Mouse (Mus musculus): ENCODE measurements around the gene Rora.

Rora gene

DNA sequence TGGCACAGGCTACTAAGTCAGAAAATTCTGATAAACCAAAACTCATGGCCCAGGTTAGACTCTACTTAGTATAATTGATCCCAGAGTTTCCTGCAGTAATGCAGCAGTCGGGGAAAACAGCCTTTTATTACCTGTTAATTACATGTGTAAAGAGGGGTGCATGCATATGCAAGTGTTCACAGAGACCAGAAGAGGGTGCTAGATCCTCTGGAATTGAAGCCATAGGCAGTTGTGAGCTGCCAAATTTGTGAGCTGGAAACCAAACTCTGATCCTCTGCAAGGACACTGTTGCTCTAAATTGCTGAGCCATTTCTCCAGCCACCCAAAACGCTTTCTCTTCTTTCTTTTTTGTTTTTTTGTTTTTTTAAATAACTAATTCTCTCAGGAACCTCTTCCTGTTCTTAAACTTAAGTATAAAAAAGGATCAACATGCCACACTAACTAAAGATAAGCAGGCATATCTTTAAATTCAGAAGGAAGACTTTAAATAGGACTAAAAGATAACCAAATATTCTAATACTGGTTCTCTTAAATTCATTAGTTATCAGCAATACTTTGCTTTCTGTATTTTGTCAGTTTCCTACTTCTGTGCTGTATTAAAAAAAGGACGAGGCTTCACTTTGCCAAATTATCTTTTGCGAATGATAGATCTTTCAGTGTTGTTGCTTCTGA is 723.5 kb downstream of the Rora start:
- DNase-seq, result no peak

DNA sequence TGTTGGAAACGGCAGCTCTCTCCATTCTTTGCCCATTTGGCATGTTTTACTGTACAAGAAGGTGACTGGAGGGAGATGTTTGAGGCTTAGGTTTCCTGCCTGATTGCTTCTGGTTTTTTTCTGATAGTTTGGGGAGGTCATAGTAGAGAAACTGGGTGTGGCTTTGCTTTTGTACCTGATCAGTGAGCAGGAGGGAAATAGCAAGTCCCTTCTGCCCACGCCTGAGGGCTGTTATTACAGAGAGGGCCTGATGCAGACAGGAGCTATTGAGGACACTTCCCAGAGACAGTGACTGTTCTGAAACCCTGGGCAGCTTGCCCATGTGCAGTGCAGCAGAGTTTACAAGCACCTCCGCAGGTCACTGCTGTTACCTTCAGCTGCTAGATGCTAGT is 724.1 kb downstream of the Rora start:
- no peak for DNase-seq

DNA sequence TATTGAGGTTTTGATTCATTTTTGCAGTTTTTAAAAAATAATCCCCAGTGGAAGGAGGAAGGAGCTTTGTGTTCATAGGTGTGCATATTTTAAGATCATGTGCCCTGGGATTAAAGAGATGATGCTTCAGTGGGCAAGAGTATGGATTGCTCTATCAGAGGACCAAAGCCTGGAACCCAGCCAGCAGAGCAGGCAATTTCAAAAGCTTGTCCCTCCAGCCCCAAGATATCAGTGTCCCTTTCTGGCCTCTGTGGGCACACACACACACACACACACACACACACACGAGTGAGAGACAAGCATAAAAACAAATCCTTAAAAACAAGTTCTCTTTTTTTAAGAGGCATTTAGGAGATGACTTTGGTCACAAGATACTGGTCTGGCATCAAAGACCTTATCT is 727.0 kb downstream of the Rora start:
- DNase-seq, result no peak

DNA sequence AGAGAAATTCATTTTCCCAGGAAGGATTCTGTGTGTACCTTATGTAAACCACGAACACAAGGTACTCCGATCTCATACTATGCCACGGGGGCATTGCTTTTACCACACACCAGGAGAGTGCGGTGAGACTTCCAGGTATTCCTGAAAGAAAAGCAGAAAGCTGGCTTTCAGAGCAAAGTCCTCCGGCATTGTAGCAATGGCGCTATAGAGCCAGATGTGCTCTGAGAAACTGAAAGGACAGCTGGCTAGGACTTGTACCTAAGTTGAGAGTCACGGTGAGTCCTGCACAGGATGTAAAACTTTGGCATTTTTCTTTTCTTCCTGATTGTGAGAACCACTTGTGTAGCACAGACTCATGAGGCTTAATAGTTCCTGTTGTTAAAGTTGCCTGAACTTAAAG is 728.2 kb downstream of the Rora start:
- no peak for DNase-seq

DNA sequence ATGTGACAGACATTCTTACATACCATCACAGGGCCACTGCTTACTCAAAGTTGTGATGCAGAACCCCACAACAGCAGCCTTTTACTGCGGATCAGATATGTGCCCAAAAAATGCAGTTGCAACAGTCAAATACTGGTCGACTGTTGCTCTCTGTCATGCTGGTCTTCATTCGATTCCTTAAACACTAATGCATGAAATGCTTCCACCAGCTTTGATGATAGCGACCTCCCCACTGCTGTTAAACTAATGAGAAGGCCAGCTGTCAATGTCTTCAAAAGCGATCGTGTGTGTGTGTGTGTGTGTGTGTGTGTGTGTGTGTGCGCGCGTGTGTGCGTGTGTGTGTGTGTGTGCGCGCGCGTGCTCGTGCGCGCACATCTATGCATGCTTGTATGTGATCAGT is 730.9 kb downstream of the Rora start:
- DNase-seq, result no peak

DNA sequence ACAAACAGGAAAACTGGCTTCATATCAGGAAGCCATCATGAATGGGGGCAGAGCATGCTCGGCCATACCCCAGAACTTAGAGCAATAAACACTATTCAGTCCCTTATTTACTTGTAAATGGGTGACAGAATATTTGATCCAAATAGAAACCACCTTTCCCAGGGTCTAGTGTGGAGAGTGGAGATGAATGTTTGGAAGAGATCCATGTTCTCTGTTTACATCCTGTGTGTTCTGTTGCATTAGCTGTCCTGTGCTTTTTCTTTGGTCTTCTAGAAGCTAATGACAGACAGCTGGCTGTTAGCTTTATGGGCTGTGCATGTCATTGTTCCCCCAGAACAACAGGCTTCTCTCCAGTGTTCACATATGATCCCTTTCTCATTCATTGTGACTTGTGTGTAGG is 731.3 kb downstream of the Rora start:
- DNase-seq, result no peak

DNA sequence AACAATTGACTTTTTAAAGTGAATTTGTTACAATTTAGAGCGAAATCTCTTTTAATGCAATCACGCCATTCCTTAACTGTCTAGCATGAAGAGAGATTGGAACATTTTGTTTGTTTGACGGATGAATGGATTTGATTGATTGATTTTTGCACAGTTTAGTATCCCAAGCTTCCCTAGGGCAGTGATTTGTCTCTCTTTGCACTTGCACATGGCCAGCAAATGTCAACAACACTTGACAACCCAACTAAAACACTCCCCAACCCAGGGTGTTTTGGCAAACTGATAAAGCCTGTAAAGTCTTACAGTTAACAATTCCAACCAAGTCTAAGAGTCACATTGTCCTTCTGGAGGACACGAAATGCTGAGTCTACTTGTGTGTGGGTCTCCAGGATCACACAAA is 733.7 kb downstream of the Rora start:
- no peak for DNase-seq

DNA sequence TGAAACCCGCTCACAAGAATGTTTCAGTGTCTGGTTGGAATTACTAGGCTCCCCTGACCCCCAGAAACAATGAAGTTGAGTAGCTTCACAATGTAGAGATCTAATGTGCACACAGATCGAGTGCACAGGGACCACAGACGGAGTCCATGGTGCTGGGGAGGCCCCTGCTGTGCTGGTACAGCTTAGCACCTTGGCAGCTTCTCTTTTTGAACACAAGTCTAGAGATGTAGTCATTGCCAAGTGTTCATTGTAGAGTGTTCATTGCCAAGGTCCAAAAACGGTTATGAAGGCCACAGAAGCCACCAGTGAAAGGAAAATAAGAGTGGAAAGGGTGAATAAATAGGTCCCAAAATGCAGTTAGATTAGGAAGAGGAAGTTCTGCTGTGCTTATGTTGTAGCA is 737.0 kb downstream of the Rora start:
- no peak for DNase-seq

DNA sequence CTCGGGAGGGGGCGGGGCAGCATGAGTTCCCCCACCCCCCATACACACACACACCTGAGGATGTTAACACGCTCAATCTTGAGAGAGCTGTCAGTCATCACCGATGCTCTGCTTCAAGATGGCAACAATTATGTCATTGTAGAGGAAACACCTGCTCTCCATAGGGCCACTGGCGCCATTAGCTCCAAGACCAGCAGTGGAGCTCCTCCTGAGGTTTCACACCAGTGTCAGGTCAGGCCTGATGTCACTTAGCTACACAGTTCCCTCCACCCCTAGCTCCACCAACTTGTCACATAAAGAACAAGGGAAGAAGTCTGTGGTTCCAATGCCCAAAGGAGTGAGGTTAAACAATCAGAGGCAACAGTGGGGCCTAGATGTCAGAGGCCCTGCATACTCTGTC is 740.6 kb downstream of the Rora start:
- no peak for DNase-seq

DNA sequence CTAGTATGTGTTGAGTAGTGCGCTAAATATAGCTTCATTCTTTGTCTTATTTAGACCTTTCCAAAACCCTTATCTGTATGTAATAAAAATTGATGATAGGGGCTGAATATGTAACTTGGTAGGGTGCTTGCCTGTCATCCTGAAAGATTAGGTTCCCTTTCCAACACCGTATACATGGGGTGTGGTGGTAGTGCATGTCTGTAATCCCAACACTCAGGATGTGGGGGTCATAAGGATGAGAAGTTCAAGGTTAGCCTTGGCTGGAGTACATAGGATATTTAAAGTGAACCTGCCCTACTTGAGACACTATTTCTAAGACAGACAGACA is 743.8 kb downstream of the Rora start:
- no peak for DNase-seq

DNA sequence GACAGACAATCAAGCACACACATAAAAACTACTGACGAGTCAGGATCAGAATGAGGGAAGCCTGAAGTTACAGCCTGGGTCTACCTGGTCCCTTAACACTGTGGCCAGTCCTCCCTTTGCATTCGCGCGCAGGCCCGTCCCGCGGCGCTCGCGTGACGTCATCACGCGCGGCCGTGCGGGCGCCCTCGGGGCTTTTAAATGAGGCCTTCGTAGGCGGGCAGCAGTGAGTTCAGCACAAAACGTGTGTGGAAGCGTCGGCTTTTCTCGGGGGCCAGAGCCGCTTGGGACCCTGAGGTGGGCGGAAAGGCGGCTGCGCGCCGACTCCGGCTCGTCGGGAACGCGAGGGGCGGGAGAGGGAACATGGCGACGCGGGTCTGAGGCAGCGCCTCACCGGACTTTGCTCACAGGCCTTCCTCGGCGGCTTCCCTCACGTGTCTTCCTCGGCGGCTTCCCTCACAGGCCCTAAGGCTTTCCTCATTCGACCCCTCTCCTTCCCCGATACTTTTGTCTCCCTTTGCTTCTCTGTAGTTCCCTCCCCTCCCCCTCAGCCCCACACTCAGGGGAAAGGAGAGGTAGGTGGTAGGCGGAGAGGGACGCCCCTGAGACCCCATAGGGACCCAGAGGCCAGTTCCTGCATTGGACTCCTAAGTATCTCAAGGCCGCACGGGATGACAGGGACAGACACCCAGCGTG is 744.3 kb downstream of the Rora start, which contains the start of gene Ice2:
Gene Ice2, plus strand, starts transcription at position 147 of the 693 bp plus-strand sequence.
- DNase-seq, result peak; percentile 73

DNA sequence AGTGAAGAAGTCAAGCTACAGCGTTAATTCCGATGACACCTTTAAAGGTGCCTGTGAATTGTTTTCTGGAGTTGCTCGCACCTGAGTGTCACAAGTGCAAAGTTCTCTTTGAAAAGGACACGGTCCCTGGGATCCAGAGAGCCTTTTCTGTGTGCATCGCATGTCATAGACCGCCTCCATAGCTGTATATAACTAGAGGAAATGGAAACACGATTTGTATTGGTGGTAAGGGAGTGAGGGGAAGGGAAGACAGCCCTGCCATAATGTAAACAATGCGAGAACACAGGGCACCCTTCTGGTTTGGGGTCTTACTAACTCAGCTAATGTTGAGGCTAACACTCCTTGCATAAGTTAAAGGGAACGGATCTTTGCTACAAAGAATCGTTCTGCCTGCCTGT is 744.9 kb downstream of the Rora start:
- DNase-seq, result no peak

DNA sequence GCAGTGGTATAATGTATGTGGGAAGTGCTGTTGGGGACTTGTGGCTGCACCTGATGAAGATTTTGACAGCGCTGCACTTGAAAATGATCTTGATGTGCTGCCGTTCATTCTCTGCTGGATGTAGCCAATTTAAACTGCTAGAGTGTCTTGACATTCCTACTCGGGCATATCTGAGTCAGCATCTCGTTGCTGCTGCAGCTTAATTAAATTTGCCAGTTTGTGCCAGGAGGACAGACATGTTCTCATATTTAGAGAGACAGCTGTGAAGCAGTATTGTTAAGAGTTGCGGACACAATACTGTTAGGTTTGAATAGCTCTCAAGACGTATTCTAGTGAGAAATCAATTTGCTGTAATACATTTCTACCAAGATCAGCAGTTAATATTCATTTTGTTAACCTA is 751.1 kb downstream of the Rora start:
- DNase-seq, result no peak

DNA sequence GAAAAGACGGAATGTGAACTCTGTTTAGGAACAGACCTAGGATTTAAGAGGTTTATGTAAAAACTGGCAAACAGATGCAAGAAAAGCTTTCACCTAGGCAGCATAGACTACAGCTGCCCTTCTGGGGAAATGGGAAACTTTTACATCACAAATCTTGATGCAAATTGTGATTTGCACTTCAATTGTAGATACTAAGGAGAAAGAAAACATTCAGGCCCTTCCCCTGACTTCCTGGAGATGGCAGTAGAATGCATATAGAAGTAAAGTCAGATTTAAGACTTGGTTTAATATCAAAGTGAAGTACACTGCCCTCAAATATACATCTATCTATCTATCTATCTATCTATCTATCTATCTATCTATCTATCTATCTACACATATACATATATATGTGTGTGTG is 765.9 kb downstream of the Rora start:
- no peak for DNase-seq

DNA sequence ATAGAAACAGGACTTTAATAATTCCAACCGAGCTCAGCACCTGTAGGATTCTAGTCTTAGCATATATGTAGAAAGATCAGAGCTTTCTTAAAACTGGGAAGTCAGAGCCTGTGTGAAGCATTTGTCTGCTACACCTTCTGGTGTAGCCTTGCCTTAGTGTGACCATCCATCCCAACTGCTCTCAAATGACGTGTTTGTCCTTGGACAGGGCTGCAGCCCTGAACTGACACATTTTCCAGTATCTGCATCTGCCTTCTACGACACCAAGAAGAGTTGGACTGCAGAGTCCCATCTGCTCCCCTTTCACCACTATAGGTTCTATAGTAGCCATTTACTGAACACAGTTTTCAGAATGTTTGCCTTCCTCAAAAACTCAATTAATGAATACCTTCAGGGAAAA is 776.9 kb downstream of the Rora start:
- DNase-seq, result no peak

DNA sequence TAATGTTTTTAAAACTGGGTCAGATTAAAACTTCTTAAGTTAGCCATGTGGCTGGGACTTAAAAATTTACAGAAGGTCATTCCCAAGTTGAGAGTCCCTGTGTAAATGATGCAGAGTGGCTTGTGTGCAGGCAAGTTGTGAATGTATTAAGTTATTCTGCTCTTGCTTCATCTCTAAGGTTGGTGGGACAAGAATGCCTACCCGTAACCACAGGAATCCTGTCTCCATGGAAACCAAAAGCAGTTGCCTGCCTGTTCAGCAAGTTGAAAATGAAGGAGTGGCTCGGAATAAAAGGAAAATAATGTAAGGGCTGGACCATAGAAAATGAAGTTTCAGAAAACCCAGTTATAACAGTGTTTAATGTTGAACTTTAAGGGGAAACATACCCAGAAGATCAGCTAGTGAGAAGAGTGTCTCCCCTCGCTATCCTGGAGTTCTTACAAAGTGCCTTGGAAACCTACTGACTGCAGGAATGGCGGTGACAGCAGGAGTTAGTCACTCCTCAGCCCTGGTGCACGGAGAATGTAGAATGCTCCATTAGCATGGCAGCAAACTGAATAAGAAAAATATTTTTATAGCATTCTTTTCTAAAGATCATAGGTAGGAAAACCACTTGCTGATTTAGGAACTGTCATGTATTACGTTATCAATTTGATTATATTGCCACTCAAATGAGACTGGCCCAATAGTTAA is 778.4 kb downstream of the Rora start:
- peak; percentile 29 for DNase-seq

DNA sequence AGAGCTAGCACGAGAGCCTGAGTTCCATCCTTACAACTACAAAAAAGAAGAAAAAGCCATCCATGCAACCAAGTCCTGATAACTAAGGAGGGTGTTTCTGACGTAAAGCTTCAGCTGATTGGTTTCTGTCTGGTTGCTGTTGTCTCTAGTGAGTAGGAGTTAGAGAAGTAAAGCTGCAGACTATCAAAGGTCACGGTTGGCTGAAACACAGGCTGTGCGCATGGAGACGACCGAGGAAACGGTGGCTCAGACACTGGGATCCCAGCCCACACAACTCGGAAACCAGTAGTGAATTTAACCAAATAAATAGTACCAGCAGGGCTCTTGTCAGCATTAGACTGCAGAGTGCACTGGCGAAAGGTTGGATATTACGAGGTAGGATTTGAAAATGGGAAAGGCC is 781.6 kb downstream of the Rora start:
- DNase-seq, result no peak

DNA sequence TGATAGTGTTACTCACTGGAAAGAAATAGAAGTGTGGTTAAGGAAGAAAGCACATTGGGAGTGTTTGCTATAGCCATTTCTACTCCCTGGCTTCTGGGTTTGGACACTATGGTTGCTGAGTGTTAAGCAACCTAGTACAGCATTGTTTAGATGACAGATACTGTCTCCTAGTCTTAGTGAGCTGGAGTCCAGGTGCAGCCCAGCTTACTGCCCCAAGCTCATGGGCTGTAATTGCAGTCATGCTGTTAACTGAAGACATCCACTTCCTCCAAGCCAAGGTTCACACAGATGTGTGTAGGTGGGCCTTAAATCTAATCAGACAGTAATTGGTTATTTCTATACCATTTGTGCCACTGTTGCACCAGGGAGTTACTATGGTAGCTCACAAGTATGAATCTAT is 782.1 kb downstream of the Rora start:
- no peak for DNase-seq
